Mouse (Mus musculus) cortical plate, adult 2 months (tissue): ENCODE measurements around the gene Kcnk7. TPM values are rescaled to one million over a fixed set of nuclear protein-coding genes. Genes with fewer than 3 reads are reported as not detected.

Experiments used
- H3K27ac ChIP-seq: fragments of 200-500 bp; 2 replicates; pipeline ENCODE4 v1.5.1; 2012; ENCODE audit warnings: low read length, control low read depth, inconsistent platforms; ENCODE audit not compliant: insufficient read depth
- H3K4me1 ChIP-seq: fragments of 200-500 bp; 2 replicates; pipeline ENCODE4 v1.6.1; 2011; ENCODE audit warnings: low read length; ENCODE audit not compliant: control insufficient read depth, insufficient read depth
- H3K4me3 ChIP-seq: fragments of 200-500 bp; 2 replicates; pipeline ENCODE4 v1.5.1; 2011; ENCODE audit warnings: mild to moderate bottlenecking, low read length, control low read depth; ENCODE audit not compliant: insufficient read depth
- CTCF ChIP-seq: fragments of 200-500 bp; IDR thresholded peaks from 2 replicates; pipeline ENCODE4 v1.5.1; 2011; ENCODE audit warnings: mild to moderate bottlenecking, control low read depth, low read length; ENCODE audit not compliant: insufficient read depth; ENCODE audit errors: extremely low read depth
- POLR2A ChIP-seq: fragments of 200-500 bp; IDR thresholded peaks from 2 replicates; pipeline ENCODE4 v1.6.1; 2011; ENCODE audit warnings: mild to moderate bottlenecking, low read length, control low read depth; ENCODE audit not compliant: insufficient read depth; ENCODE audit errors: extremely low read depth
- polyA plus RNA-seq: library from polyadenylated mRNA; depleted of rRNA; stranded (reverse); fragments of >200 nt; gene quantifications from 2 replicates; pipeline ENCODE4 v1.2.3, GENCODE M21; 2012

Kcnk7 gene
- polyA plus RNA-seq, 1 experiment: 0.23 TPM

- TF ChIP-seq POLR2A (no peak), CTCF (no peak)
Measured at GRCm38 (mm10) chr19:5710581-5710980, 6.4 kb downstream of the Kcnk7 start.

GRCm38 (mm10) chr19:5711218-5711617, 7.1 kb downstream of the Kcnk7 start:
- H3K4me3 ChIP-seq: no peak overlapping the region
- H3K27ac ChIP-seq: no peak overlapping the region
- TF ChIP-seq CTCF (peak; percentile 80), POLR2A (no peak)
- H3K4me1 ChIP-seq: peaks cover 5% of the 10 kb centered on the region; the same call in 1 of the 2 replicates

More at GRCm38 (mm10) chr19:5710581-5710980, 6.4 kb downstream of the Kcnk7 start:
- peaks cover 5% of the 10 kb centered on the region; the same call in 1 of the 2 replicates for H3K4me1 ChIP-seq
- H3K27ac ChIP-seq: no peak overlapping the region
- no peak overlapping the region for H3K4me3 ChIP-seq

- H3K4me1 ChIP-seq: peaks cover 6% of the 10 kb centered on the region
- no peak overlapping the region for H3K27ac ChIP-seq
- H3K4me3 ChIP-seq: no peak overlapping the region
- no peak for TF ChIP-seq POLR2A
- TF ChIP-seq CTCF: no peak
Measured at GRCm38 (mm10) chr19:5711907-5712460, 7.8 kb downstream of the Kcnk7 start.

GRCm38 (mm10) chr19:5713255-5713654, 9.1 kb downstream of the Kcnk7 start:
- no peak overlapping the region for H3K27ac ChIP-seq

GRCm38 (mm10) chr19:5713730-5714129, 9.6 kb downstream of the Kcnk7 start:
- peaks cover 7% of the 10 kb centered on the region for H3K4me1 ChIP-seq
- TF ChIP-seq POLR2A: no peak
- no peak for TF ChIP-seq CTCF
- no peak overlapping the region for H3K27ac ChIP-seq
- H3K4me3 ChIP-seq: no peak overlapping the region

More at GRCm38 (mm10) chr19:5713255-5713654, 9.1 kb downstream of the Kcnk7 start:
- TF ChIP-seq CTCF (no peak), POLR2A (no peak)
- Histone ChIP-seq H3K4me1 (peaks cover 7% of the 10 kb centered on the region), H3K4me3 (no peak overlapping the region)

- Histone ChIP-seq H3K27ac (no peak overlapping the region; the same call in 1 of the 2 replicates), H3K4me1 (peaks cover 7% of the 10 kb centered on the region), H3K4me3 (peak overlapping the region; percentile 47)
- TF ChIP-seq CTCF (0 out of 2 replicates have a peak, but pooled peaks have one; percentile 20), POLR2A (no peak)
Measured at GRCm38 (mm10) chr19:5715793-5716688, 11.9 kb downstream of the Kcnk7 start.

GRCm38 (mm10) chr19:5716955-5717354, 12.8 kb downstream of the Kcnk7 start:
- peaks cover 7% of the 10 kb centered on the region for H3K4me1 ChIP-seq
- peak overlapping the region; percentile 47; the same call in 1 of the 2 replicates for H3K4me3 ChIP-seq
- no peak overlapping the region for H3K27ac ChIP-seq
- TF ChIP-seq POLR2A (no peak), CTCF (no peak)

- TF ChIP-seq POLR2A (no peak), CTCF (no peak)
- Histone ChIP-seq H3K4me3 (no peak overlapping the region), H3K27ac (no peak overlapping the region), H3K4me1 (peaks cover 2% of the 10 kb centered on the region)
Measured at GRCm38 (mm10) chr19:5721233-5721632, 17.1 kb downstream of the Kcnk7 start.

GRCm38 (mm10) chr19:5722848-5723425, 18.8 kb downstream of the Kcnk7 start:
- TF ChIP-seq CTCF (no peak), POLR2A (no peak)
- Histone ChIP-seq H3K4me1 (peaks cover 3% of the 10 kb centered on the region; the same call in 1 of the 2 replicates), H3K27ac (no peak overlapping the region), H3K4me3 (no peak overlapping the region)
